Mouse (Mus musculus): ENCODE results near the gene Timm22. TPM values are rescaled to one million over a fixed set of nuclear protein-coding genes. Genes with fewer than 3 reads are reported as not detected.

Gene Timm22
- polyA plus RNA-seq, 1 experiment from 2014 or later = 37.4 TPM

- no peaks in the 10 kb centered on the region for H3K27me3 ChIP-seq
- H3K4me2 ChIP-seq = no peak overlapping the region
- no peaks in the 10 kb centered on the region for H3K9me3 ChIP-seq (replicated peaks)
- H3K4me3 ChIP-seq (replicated peaks) = no peak overlapping the region
- peaks cover 8% of the 10 kb centered on the region; the same call in 1 of the 2 replicates for H3K4me1 ChIP-seq (replicated peaks)
- WGBS (ENCODE audit: insufficient replicate concordance) = 57% methylated on average over 6 of the region's 6 CpGs
- H3K9ac ChIP-seq = no peak overlapping the region
- H3K27ac ChIP-seq (replicated peaks) = no peak overlapping the region
- no peaks in the 10 kb centered on the region for H3K36me3 ChIP-seq (replicated peaks)
- ATAC-seq (ENCODE audit: insufficient read depth) = no peak
Observed at GRCm38 (mm10) chr11:76461201-76461600, 54.4 kb downstream of the Timm22 start.

GRCm38 (mm10) chr11:76461696-76462095 lies 54.9 kb downstream of the Timm22 start:
- WGBS (ENCODE audit: insufficient replicate concordance) = 65% methylated on average over 5 of the region's 5 CpGs
- Histone ChIP-seq H3K27ac (replicated peaks) (no peak overlapping the region), H3K9ac (no peak overlapping the region), H3K4me1 (replicated peaks) (peaks cover 6% of the 10 kb centered on the region; the same call in 1 of the 2 replicates), H3K36me3 (replicated peaks) (no peaks in the 10 kb centered on the region), H3K4me2 (no peak overlapping the region), H3K9me3 (replicated peaks) (no peaks in the 10 kb centered on the region), H3K4me3 (replicated peaks) (no peak overlapping the region), H3K27me3 (no peaks in the 10 kb centered on the region)
- no peak for ATAC-seq (ENCODE audit: insufficient read depth)

DNA sequence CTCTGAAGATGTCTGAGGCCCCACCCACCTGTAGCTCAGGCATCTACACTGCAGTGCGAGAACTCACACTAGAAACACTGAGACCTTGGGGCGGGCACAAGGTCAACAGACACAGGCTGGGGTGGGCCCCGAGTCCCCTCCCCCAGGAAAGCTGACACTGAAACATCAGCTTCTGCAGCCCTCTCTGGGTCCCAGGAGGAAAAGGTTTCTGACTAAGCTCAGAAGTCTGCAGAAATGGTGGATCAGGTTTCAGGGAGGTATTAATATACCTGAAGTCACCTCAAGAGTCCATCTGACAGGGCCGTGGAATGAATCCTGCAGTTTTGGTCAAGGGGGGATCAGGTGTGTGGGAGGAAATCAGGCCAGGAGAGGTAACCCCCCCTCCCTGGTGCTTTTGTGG lies 59.1 kb downstream of the Timm22 start:
- Histone ChIP-seq H3K27ac (replicated peaks) (no peak overlapping the region), H3K4me1 (replicated peaks) (no peaks in the 10 kb centered on the region; the same call in 1 of the 2 replicates), H3K9ac (no peak overlapping the region), H3K36me3 (replicated peaks) (no peaks in the 10 kb centered on the region), H3K4me2 (no peak overlapping the region), H3K4me3 (replicated peaks) (no peak overlapping the region), H3K27me3 (no peaks in the 10 kb centered on the region), H3K9me3 (replicated peaks) (no peaks in the 10 kb centered on the region)
- no peak for ATAC-seq (ENCODE audit: insufficient read depth)
- 67% methylated on average over 4 of the region's 4 CpGs for WGBS (ENCODE audit: insufficient replicate concordance)

Other genes with a start within 250 kb of the Timm22 start
- gene Vps53, start 227.3 kb upstream of the Timm22 start, polyA plus RNA-seq (2015; fragmentation: Nextera tagmentation; extraction: Ambion mirVana) = 13.5 and 14.4 TPM in 2 replicates
- 3.7 and 4.2 TPM in 2 replicates for gene Fam57a, start 227.3 kb upstream of the Timm22 start, polyA plus RNA-seq (2015; fragmentation: Nextera tagmentation; extraction: Ambion mirVana)
- gene Dbil5, start 189.3 kb upstream of the Timm22 start, polyA plus RNA-seq (2015; fragmentation: Nextera tagmentation; extraction: Ambion mirVana) = 0.36 and 0.59 TPM in 2 replicates
- 12.7 and 13.2 TPM in 2 replicates for gene Gemin4, start 189.3 kb upstream of the Timm22 start, polyA plus RNA-seq (2015; fragmentation: Nextera tagmentation; extraction: Ambion mirVana)
- gene Mrm3, start 163.2 kb upstream of the Timm22 start, polyA plus RNA-seq (2015; fragmentation: Nextera tagmentation; extraction: Ambion mirVana) = 14.1 and 14.2 TPM in 2 replicates
- gene Glod4, start 163.2 kb upstream of the Timm22 start, polyA plus RNA-seq (2015; fragmentation: Nextera tagmentation; extraction: Ambion mirVana) = 50.7 and 52.0 TPM in 2 replicates
- gene Nxn, start 7.8 kb upstream of the Timm22 start, polyA plus RNA-seq (2015; fragmentation: Nextera tagmentation; extraction: Ambion mirVana) = 2.5 and 2.8 TPM in 2 replicates
- 3.9 and 4.3 TPM in 2 replicates for gene Abr, start 215.4 kb downstream of the Timm22 start, polyA plus RNA-seq (2015; fragmentation: Nextera tagmentation; extraction: Ambion mirVana)